ENCODE assay signal across 13 mouse cellular contexts in the genomic region with DNA sequence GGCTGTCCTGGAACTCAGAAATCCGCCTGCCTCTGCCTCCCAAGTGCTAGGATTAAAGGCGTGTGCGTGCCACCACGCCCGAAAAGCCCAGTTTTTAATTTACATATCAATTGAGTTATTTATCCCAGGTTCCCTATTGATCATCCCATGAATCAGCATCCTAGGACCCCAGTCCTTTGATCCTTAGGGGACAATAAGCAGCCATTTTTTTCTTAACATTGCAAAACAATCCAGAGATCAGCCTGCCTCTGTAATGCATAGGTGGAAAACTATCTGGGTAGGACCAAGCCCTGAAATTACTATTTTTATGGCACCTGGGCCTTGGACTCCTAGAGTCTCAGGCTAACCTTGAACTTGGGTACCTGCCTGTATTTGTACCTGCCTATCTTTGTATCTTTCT.
"Had no signal": no experiment of that assay in that cellular context is flagged by ENCODE, and none has a peak within 500 bp of the region (broad histone marks: within the 10 kb centered on the region; RNA-seq: fewer than 3 reads in every experiment).

No protein-coding gene starts in this region.

- H3K36me3 ChIP-seq: midbrain, embryonic 15.5 days; stomach, embryonic 15.5 days had no signal

- H3K4me3 ChIP-seq: midbrain, embryonic 13.5 days; midbrain, embryonic 15.5 days; neural tube, embryonic 12.5 days; stomach, embryonic 15.5 days had no signal

- H3K27me3 ChIP-seq: midbrain, embryonic 13.5 days; midbrain, embryonic 15.5 days; neural tube, embryonic 12.5 days; stomach, embryonic 15.5 days had no signal

- H3K4me2 ChIP-seq: lung, embryonic 14.5 days; midbrain, embryonic 11.5 days; midbrain, embryonic 13.5 days; midbrain, embryonic 15.5 days; neural tube, embryonic 12.5 days; stomach, embryonic 15.5 days had no signal

- H3K9me3 ChIP-seq: midbrain, embryonic 13.5 days; midbrain, embryonic 15.5 days; neural tube, embryonic 12.5 days; stomach, embryonic 15.5 days had no signal

- ATAC-seq: midbrain, embryonic 13.5 days; midbrain, embryonic 15.5 days had no signal

- H3K27ac ChIP-seq: midbrain, embryonic 13.5 days; midbrain, embryonic 15.5 days; neural tube, embryonic 12.5 days; stomach, embryonic 15.5 days had no signal

- H3K9ac ChIP-seq: lung, embryonic 14.5 days; midbrain, embryonic 13.5 days; midbrain, embryonic 15.5 days; neural tube, embryonic 12.5 days; stomach, embryonic 15.5 days had no signal

- H3K4me1 ChIP-seq: midbrain, embryonic 13.5 days; midbrain, embryonic 15.5 days; neural tube, embryonic 12.5 days; stomach, embryonic 15.5 days had no signal

- DNase-seq: lung, adult 18-20 months; lung, embryonic 14.5 days; lung, postnatal 10 days; lung, postnatal 4 days; right cerebral cortex, postnatal 14 days; thymus, adult 2 months; thymus, postnatal 25 days; thymus, postnatal 4 days had no signal
